Mouse (Mus musculus): ENCODE measurements around the gene Slain1.

- TF ChIP-seq CTCF (IDR thresholded peaks at IDR 0.05; ENCODE audit: borderline replicate concordance, control insufficient read depth, extremely low read depth, insufficient read depth, low read length, poor library complexity) (no peak), POLR2A (IDR thresholded peaks at IDR 0.05; ENCODE audit: control insufficient read depth, extremely low read depth, insufficient read depth, low read length, poor library complexity) (no peak)
Observed at GRCm38 (mm10) chr14:103667036-103667435, 17.0 kb downstream of the Slain1 start.

All from thymus, adult 2 months (tissue).